Mouse (Mus musculus) naive thymus-derived CD4-positive, alpha-beta T cell, adult 2 months (primary cell): ENCODE results near the gene Eaf2.

ENCODE experiments used
- DNase-seq: peaks from one replicate; pipeline ENCODE4 v3.0.0-alpha.2; 2011; ENCODE audit warnings: low read depth

The Eaf2 gene

GRCm38 (mm10) chr16:36874583-36875275, at the start of gene Eaf2, which contains the start of gene Golgb1:
Gene Eaf2, minus strand, starts transcription at chr16:36875003.
Gene Golgb1, plus strand, starts transcription at chr16:36875140.
- peak; percentile 99 for DNase-seq

GRCm38 (mm10) chr16:36924312-36924711, 49.5 kb upstream of the Eaf2 start:
- DNase-seq, result no peak

- DNase-seq, result peak; percentile 48
Observed at GRCm38 (mm10) chr16:36921980-36922379, 47.2 kb upstream of the Eaf2 start.

GRCm38 (mm10) chr16:36921067-36921613, 46.3 kb upstream of the Eaf2 start:
- no peak for DNase-seq

- DNase-seq, result no peak
Observed at GRCm38 (mm10) chr16:36920410-36920809, 45.6 kb upstream of the Eaf2 start.

- no peak for DNase-seq
Observed at GRCm38 (mm10) chr16:36918505-36918904, 43.7 kb upstream of the Eaf2 start.

- no peak for DNase-seq
Observed at GRCm38 (mm10) chr16:36914195-36914594, 39.4 kb upstream of the Eaf2 start.

- no peak for DNase-seq
Observed at GRCm38 (mm10) chr16:36912311-36912710, 37.5 kb upstream of the Eaf2 start.

- no peak for DNase-seq
Observed at GRCm38 (mm10) chr16:36911909-36912308, 37.1 kb upstream of the Eaf2 start.

GRCm38 (mm10) chr16:36903156-36903555, 28.4 kb upstream of the Eaf2 start:
- DNase-seq, result no peak

- no peak for DNase-seq
Observed at GRCm38 (mm10) chr16:36896712-36897111, 21.9 kb upstream of the Eaf2 start.

- no peak for DNase-seq
Observed at GRCm38 (mm10) chr16:36893317-36893716, 18.5 kb upstream of the Eaf2 start.

GRCm38 (mm10) chr16:36891415-36891814, 16.6 kb upstream of the Eaf2 start:
- no peak for DNase-seq

- DNase-seq, result no peak
Observed at GRCm38 (mm10) chr16:36890559-36890958, 15.8 kb upstream of the Eaf2 start.

- no peak for DNase-seq
Observed at GRCm38 (mm10) chr16:36887546-36887945, 12.7 kb upstream of the Eaf2 start.

GRCm38 (mm10) chr16:36885912-36886311, 11.1 kb upstream of the Eaf2 start:
- no peak for DNase-seq

- peak; percentile 47 for DNase-seq
Observed at GRCm38 (mm10) chr16:36884881-36885280, 10.1 kb upstream of the Eaf2 start.

- no peak for DNase-seq
Observed at GRCm38 (mm10) chr16:36882737-36883343, 8.0 kb upstream of the Eaf2 start.

- peak; percentile 59 for DNase-seq
Observed at GRCm38 (mm10) chr16:36877316-36877715, 2.5 kb upstream of the Eaf2 start.

- DNase-seq, result no peak
Observed at GRCm38 (mm10) chr16:36875276-36875851, 561 bp upstream of the Eaf2 start.

GRCm38 (mm10) chr16:36869442-36869841, 5.4 kb downstream of the Eaf2 start:
- no peak for DNase-seq

- no peak for DNase-seq
Observed at GRCm38 (mm10) chr16:36863585-36863984, 11.2 kb downstream of the Eaf2 start.

- no peak for DNase-seq
Observed at GRCm38 (mm10) chr16:36851202-36851601, 23.6 kb downstream of the Eaf2 start.
